Mouse (Mus musculus): ENCODE results near the gene Map3k1. TPM values are rescaled to one million over a fixed set of nuclear protein-coding genes. Genes with fewer than 3 reads are reported as not detected.
"Not testable (repeated sequence)": the region's sequence is repeated elsewhere in the genome, so short reads cannot be mapped to it uniquely, and the experiment has no call there.

Gene Map3k1
- polyA plus RNA-seq, 1 experiment from 2014 or later, result 15.5 TPM

DNA sequence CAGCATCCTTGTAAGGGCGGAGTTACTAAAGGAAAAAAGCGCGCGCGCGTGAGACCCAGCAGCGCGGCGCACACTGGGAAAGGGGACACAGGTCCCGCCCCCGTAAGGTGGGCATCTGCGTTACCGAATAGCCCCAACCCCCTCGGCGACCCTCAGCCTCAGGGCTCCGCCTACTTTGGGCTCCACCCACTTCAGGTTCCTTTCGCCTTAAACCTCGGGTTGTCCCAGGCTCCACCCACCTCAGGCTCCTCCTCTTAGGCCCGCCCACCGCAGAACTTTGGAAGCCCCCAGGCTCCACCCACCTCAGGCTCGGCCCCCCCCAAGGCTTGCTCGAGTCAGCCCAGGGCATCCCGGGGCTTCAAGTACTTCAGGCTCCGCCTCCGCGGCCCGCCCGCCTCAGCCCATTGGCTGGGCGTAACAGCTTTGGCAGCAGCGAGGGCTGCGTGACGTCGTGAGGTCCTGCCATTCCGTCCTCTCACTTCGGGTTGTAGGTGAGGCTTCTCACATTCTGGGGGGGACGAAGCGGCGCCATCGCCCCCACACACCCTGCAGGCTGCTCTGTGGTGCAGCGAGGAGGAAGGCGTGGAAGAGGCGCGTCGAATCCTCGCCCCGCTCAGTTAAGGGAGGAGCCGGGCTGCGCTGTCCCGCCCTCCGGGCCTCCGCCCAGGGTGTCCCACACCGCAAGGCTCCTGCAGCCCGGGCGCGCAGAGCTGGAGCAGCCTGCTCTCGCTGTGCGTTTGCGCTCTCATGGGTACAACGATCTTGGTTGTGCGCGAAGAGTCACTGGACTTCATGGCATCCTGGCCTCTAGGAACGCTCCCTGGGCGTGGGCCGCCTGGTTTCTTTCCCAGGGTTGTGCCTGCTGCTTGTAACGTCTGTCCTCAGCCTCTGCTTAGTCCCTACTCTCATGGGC lies 83.4 kb downstream of the Map3k1 start:
- DNase-seq (ENCODE audit: low spot score) (peak; percentile 100), ATAC-seq (ENCODE audit: insufficient number of reproducible peaks, low FRiP score, low TSS enrichment, low read depth) (peak; percentile 100)
- H3K9me3 ChIP-seq (ENCODE audit: control insufficient read depth, low read length), result peaks cover 4% of the 10 kb centered on the region; the same call in 1 of the 2 replicates
- peak overlapping the region; percentile 69 for H3K4me2 ChIP-seq (ENCODE audit: low read depth, severe bottlenecking)
- no peaks in the 10 kb centered on the region for H3K36me3 ChIP-seq (ENCODE audit: control insufficient read depth, insufficient read depth, low read length)
- no peaks in the 10 kb centered on the region for H3K4me1 ChIP-seq (ENCODE audit: control insufficient read depth, insufficient read depth, low read length)
- H3K9ac ChIP-seq (ENCODE audit: low read length), result peak overlapping the region; percentile 57; the same call in 1 of the 2 replicates
- under 1% methylated on average over 65 of the region's 65 CpGs for WGBS
- H3K4me3 ChIP-seq (ENCODE audit: low read depth, low read length), result peak overlapping the region; percentile 51
- H3K27ac ChIP-seq (replicated peaks; ENCODE audit: low read depth, low read length), result peak overlapping the region; percentile 59
- no peaks in the 10 kb centered on the region for H3K27me3 ChIP-seq (ENCODE audit: control insufficient read depth, insufficient read depth, low read length)

DNA sequence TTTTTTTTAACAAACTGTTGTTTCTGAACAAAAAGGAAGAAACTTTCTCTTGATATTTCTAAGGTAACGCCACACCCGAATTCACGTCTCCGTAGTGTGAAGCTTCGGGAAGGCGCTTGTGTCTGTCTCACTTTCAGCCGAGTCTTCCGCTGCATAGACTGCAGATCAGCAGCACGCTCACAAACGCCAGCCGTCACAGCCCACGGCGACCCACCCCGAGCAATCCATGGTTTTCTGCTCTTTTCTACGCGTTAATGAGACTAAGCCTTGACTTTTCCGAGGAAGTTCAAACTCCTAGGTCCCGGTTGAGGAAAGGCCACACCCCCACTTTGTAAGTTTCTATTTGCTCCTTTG lies 84.0 kb downstream of the Map3k1 start:
- DNase-seq (ENCODE audit: low spot score) (no peak), ATAC-seq (ENCODE audit: insufficient number of reproducible peaks, low FRiP score, low TSS enrichment, low read depth) (no peak)
- WGBS, result under 1% methylated on average over 18 of the region's 18 CpGs
- peak overlapping the region; percentile 51 for H3K4me3 ChIP-seq (ENCODE audit: low read depth, low read length)
- peak overlapping the region; percentile 40 for H3K4me2 ChIP-seq (ENCODE audit: low read depth, severe bottlenecking)
- H3K27me3 ChIP-seq (ENCODE audit: control insufficient read depth, insufficient read depth, low read length), result no peaks in the 10 kb centered on the region
- H3K9ac ChIP-seq (ENCODE audit: low read length), result 0 out of 2 replicates have a peak overlapping the region, but pooled peaks have one; percentile 27
- H3K36me3 ChIP-seq (ENCODE audit: control insufficient read depth, insufficient read depth, low read length), result no peaks in the 10 kb centered on the region
- no peaks in the 10 kb centered on the region for H3K4me1 ChIP-seq (ENCODE audit: control insufficient read depth, insufficient read depth, low read length)
- peaks cover 4% of the 10 kb centered on the region; the same call in 1 of the 2 replicates for H3K9me3 ChIP-seq (ENCODE audit: control insufficient read depth, low read length)
- no peak overlapping the region; the same call in 1 of the 2 replicates for H3K27ac ChIP-seq (replicated peaks; ENCODE audit: low read depth, low read length)

DNA sequence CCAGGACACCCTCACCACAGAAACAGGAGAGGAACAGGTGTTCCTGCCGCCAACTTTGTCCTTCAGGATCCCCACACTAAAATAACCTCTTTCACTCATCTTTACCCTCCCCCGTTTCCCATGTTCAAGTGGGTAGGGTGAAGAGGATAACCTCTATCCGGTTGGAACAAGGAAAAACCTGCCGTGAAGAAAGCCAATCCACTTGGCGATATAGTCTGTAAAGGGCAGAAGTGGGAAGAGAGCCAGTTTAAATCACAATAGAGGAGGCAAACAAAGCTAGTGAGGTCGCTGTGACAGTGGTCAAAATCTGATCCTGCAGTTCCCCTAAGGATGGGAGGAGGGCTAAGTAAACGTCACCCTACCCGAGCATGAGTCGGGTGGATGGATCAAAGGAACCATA lies 89.1 kb downstream of the Map3k1 start:
- DNase-seq (ENCODE audit: low spot score) (no peak), ATAC-seq (ENCODE audit: insufficient number of reproducible peaks, low FRiP score, low TSS enrichment, low read depth) (no peak)
- no peaks in the 10 kb centered on the region for H3K9me3 ChIP-seq (ENCODE audit: control insufficient read depth, low read length)
- no peaks in the 10 kb centered on the region for H3K4me1 ChIP-seq (ENCODE audit: control insufficient read depth, insufficient read depth, low read length)
- H3K9ac ChIP-seq (ENCODE audit: low read length), result no peak overlapping the region
- H3K4me3 ChIP-seq (ENCODE audit: low read depth, low read length), result no peak overlapping the region
- H3K36me3 ChIP-seq (ENCODE audit: control insufficient read depth, insufficient read depth, low read length), result peaks cover 5% of the 10 kb centered on the region
- no peaks in the 10 kb centered on the region for H3K27me3 ChIP-seq (ENCODE audit: control insufficient read depth, insufficient read depth, low read length)
- WGBS, result 70% methylated on average over 9 of the region's 9 CpGs
- no peak overlapping the region for H3K27ac ChIP-seq (replicated peaks; ENCODE audit: low read depth, low read length)
- H3K4me2 ChIP-seq (ENCODE audit: low read depth, severe bottlenecking), result no peak overlapping the region

DNA sequence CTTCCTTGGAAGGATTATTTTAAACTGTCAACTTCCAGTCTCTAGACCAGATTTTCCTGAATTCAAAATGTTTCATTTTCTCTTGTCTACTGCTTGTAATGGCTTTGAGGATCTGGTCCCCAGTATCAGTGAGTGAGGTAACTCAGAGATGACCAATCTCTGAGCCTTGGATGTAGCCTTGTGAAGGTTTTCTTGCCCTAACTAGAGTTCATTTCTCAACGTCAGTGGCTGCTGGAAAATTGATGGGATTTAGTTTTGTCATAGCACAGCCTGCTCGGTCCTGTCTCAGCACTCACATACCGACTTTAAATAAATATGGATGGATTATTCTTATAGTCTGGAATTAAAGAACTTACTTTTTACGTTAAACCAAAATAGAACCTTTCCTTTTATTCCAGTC lies 98.3 kb downstream of the Map3k1 start:
- Histone ChIP-seq H3K27me3 (ENCODE audit: control insufficient read depth, insufficient read depth, low read length) (no peaks in the 10 kb centered on the region), H3K4me3 (ENCODE audit: low read depth, low read length) (no peak overlapping the region), H3K4me2 (ENCODE audit: low read depth, severe bottlenecking) (no peak overlapping the region), H3K9ac (ENCODE audit: low read length) (no peak overlapping the region), H3K27ac (replicated peaks; ENCODE audit: low read depth, low read length) (no peak overlapping the region), H3K36me3 (ENCODE audit: control insufficient read depth, insufficient read depth, low read length) (peaks cover 21% of the 10 kb centered on the region), H3K9me3 (ENCODE audit: control insufficient read depth, low read length) (no peaks in the 10 kb centered on the region), H3K4me1 (ENCODE audit: control insufficient read depth, insufficient read depth, low read length) (no peaks in the 10 kb centered on the region)
- ATAC-seq (ENCODE audit: insufficient number of reproducible peaks, low FRiP score, low TSS enrichment, low read depth) (no peak), DNase-seq (ENCODE audit: low spot score) (no peak)
- WGBS, result 91% methylated on average over 4 of the region's 4 CpGs

DNA sequence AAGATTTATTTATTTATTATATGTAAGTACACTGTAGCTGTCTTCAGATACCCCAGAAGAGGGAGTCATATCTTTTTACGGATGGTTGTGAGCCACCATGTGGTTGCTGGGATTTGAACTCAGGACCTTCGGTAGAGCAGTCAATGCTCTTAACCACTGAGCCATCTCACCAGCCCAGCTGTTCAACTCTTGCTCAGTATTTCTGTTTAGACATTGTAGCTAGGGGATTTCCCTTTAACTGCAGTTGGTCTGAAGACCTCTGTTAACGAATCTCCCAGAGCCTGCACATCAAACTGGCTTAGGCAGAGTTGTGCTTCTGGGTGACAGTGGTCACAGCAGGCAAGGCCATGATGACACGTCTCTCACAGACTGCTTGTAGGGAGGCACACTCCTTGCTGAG lies 104.8 kb downstream of the Map3k1 start:
- not testable (repeated sequence) for ATAC-seq (ENCODE audit: insufficient number of reproducible peaks, low FRiP score, low TSS enrichment, low read depth); H3K4me2 ChIP-seq (ENCODE audit: low read depth, severe bottlenecking); DNase-seq (ENCODE audit: low spot score); H3K9me3 ChIP-seq (ENCODE audit: control insufficient read depth, low read length); H3K27me3 ChIP-seq (ENCODE audit: control insufficient read depth, insufficient read depth, low read length); H3K4me1 ChIP-seq (ENCODE audit: control insufficient read depth, insufficient read depth, low read length); H3K9ac ChIP-seq (ENCODE audit: low read length); H3K27ac ChIP-seq (replicated peaks; ENCODE audit: low read depth, low read length); H3K4me3 ChIP-seq (ENCODE audit: low read depth, low read length)
- 88% methylated on average over 4 of the region's 4 CpGs for WGBS
- peaks cover 17% of the 10 kb centered on the region; the same call in 1 of the 2 replicates for H3K36me3 ChIP-seq (ENCODE audit: control insufficient read depth, insufficient read depth, low read length)

DNA sequence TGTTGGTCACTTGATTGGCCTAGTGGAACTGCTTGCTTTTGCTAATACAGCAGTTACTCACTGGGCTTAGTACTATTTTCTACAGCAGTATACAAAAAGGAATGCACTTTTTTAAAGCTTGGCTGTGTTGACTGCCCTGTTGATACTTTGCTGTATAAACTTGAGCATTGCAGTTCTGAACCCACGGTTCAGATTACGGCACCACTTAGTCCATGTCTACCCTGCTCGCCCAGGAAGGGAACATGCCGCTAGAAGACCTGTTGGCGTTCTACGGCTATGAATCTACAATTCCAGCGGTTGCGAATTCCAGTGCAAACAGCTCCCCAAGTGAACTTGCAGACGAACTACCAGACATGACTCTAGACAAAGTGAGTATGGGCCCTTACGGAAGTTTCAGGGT lies 105.4 kb downstream of the Map3k1 start:
- DNase-seq (ENCODE audit: low spot score) (no peak), ATAC-seq (ENCODE audit: insufficient number of reproducible peaks, low FRiP score, low TSS enrichment, low read depth) (no peak)
- H3K27me3 ChIP-seq (ENCODE audit: control insufficient read depth, insufficient read depth, low read length), result no peaks in the 10 kb centered on the region
- H3K27ac ChIP-seq (replicated peaks; ENCODE audit: low read depth, low read length), result no peak overlapping the region
- 97% methylated on average over 10 of the region's 10 CpGs for WGBS
- no peak overlapping the region for H3K4me3 ChIP-seq (ENCODE audit: low read depth, low read length)
- H3K36me3 ChIP-seq (ENCODE audit: control insufficient read depth, insufficient read depth, low read length), result peaks cover 16% of the 10 kb centered on the region; the same call in 1 of the 2 replicates
- no peak overlapping the region for H3K4me2 ChIP-seq (ENCODE audit: low read depth, severe bottlenecking)
- H3K9me3 ChIP-seq (ENCODE audit: control insufficient read depth, low read length), result no peaks in the 10 kb centered on the region
- H3K4me1 ChIP-seq (ENCODE audit: control insufficient read depth, insufficient read depth, low read length), result no peaks in the 10 kb centered on the region
- no peak overlapping the region for H3K9ac ChIP-seq (ENCODE audit: low read length)

Other genes starting within 250 kb of the Map3k1 start
- gene Gm10198, start 216.2 kb downstream of the Map3k1 start, polyA plus RNA-seq (2014; fragmentation: Nextera tagmentation; extraction: Ambion mirVana), result not detected in 2 replicates
- 26.6 and 29.4 TPM in 2 replicates for gene Mier3, start 128.0 kb downstream of the Map3k1 start, polyA plus RNA-seq (2014; fragmentation: Nextera tagmentation; extraction: Ambion mirVana)

Measured in limb, embryonic 11.5 days (tissue).